Mouse (Mus musculus) spleen, adult 2 months (tissue): ENCODE results near the gene Fam219b.

Experiments
- CTCF ChIP-seq: fragments of 200-500 bp; IDR thresholded peaks from 2 replicates; pipeline ENCODE4 v1.5.1; 2011; ENCODE audit warnings: mild to moderate bottlenecking, inconsistent platforms; ENCODE audit not compliant: insufficient read depth, insufficient read length, insufficient replicate concordance; ENCODE audit errors: extremely low read depth
- POLR2A ChIP-seq: fragments of 200-500 bp; IDR thresholded peaks from 2 replicates; pipeline ENCODE4 v1.6.1; 2011; ENCODE audit warnings: low read depth, low read length, inconsistent platforms

DNA sequence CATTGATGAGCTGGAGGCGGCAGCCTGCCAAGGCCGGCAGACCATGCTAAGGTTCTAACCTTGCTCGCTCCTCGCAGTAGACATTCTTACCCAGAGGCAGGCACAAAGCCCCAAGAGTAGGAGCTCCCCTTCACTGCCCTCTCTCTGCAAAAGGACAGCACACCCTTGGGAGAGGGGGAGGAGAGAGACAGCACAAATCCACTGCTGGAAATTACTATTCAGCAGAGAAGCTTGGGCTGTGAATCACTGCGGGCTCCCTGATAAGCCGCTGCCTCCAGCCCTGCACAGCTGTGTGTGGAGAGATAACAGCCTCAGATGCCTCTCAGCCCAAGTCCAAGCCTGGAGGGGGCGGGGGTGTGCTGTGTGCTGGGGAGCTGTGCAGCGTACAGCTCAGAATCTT, 31.6 kb upstream of the Fam219b start:
- TF ChIP-seq CTCF (no peak), POLR2A (no peak)
